Comparison of ENCODE assay signal across 9 mouse cellular contexts in genomic region chr11:4270744-4271459, GRCm38 (mm10). TPM values are rescaled to one million over a fixed set of nuclear protein-coding genes. Genes with fewer than 3 reads are reported as not detected.
DNase-seq lines count a peak whose midpoint lies in the region; ATAC-seq lines count a peak whose summit lies in the region.
"Had no signal": no experiment of that assay in that cellular context is flagged by ENCODE, and none has a peak within 500 bp of the region (broad histone marks: within the 10 kb centered on the region; RNA-seq: fewer than 3 reads in every experiment).

No protein-coding gene starts in this region.

- no peak overlapping the region for H3K9ac ChIP-seq in heart, embryonic 16.5 days (ENCODE audit: low read length)
- H3K9ac ChIP-seq in stomach, embryonic 14.5 days (replicated peaks; ENCODE audit: low read depth, low read length), result no peak overlapping the region

- H3K36me3 ChIP-seq in heart, embryonic 16.5 days (ENCODE audit: control insufficient read depth, insufficient read depth), result no peaks in the 10 kb centered on the region
- H3K36me3 ChIP-seq in stomach, embryonic 14.5 days (ENCODE audit: control insufficient read depth, insufficient read depth, low read length), result no peaks in the 10 kb centered on the region

- no peak overlapping the region for H3K4me2 ChIP-seq in heart, embryonic 16.5 days (ENCODE audit: low read depth, low read length)
- peak overlapping the region; percentile 10; the same call in 1 of the 2 replicates for H3K4me2 ChIP-seq in stomach, embryonic 14.5 days (replicated peaks; ENCODE audit: low read depth, low read length)

- ATAC-seq in heart, embryonic 16.5 days (replicated peaks; ENCODE audit: extremely low read depth, insufficient read depth, low FRiP score), result peak; percentile 40; the same call in 1 of the 2 replicates
- ATAC-seq in stomach, embryonic 14.5 days (ENCODE audit: insufficient number of reproducible peaks, insufficient read depth, low FRiP score, low read depth), result peak; percentile 29; the same call in 1 of the 2 replicates
- ATAC-seq in erythroblast, adult 5-6 weeks (replicated peaks; ENCODE audit: low FRiP score, poor library complexity, severe bottlenecking), result no peak

- WGBS in heart, embryonic 16.5 days, result 42% methylated on average over 19 of the region's 20 CpGs
- WGBS in stomach, embryonic 14.5 days, result 36% methylated on average over 20 of the region's 20 CpGs

- no peak overlapping the region for H3K27ac ChIP-seq in heart, embryonic 16.5 days (ENCODE audit: low read length)
- H3K27ac ChIP-seq in stomach, embryonic 14.5 days (ENCODE audit: low read length), result 0 out of 2 replicates have a peak overlapping the region, but pooled peaks have one; percentile 21

- peaks cover 5% of the 10 kb centered on the region for H3K4me1 ChIP-seq in heart, embryonic 16.5 days (ENCODE audit: control insufficient read depth, insufficient read depth, low read length)
- 0 out of 2 replicates have a peak, but pooled peaks cover 2% of the 10 kb centered on the region for H3K4me1 ChIP-seq in stomach, embryonic 14.5 days (ENCODE audit: control insufficient read depth, insufficient read depth, low read length)

- H3K9me3 ChIP-seq in heart, embryonic 16.5 days (replicated peaks; ENCODE audit: control insufficient read depth, low read length), result no peaks in the 10 kb centered on the region
- no peaks in the 10 kb centered on the region for H3K9me3 ChIP-seq in stomach, embryonic 14.5 days (ENCODE audit: control insufficient read depth, low read depth, low read length)

- DNase-seq in lung, adult 18-20 months, result peak; percentile 55 to 58
- DNase-seq in lung, postnatal 25 days (ENCODE audit: low spot score), result no peak
- DNase-seq in embryo, embryonic 11 days, result peak; percentile 47
- DNase-seq in cerebellum, adult 18-20 months, result no peak

- no peak overlapping the region for H3K4me3 ChIP-seq in heart, embryonic 16.5 days (ENCODE audit: low read length)
- H3K4me3 ChIP-seq in stomach, embryonic 14.5 days (ENCODE audit: low read depth, low read length), result no peak overlapping the region
- H3K4me3 ChIP-seq: erythroblast, embryonic 14.5 days had no signal

- H3K27me3 ChIP-seq in heart, embryonic 16.5 days (ENCODE audit: control insufficient read depth, insufficient read depth, low read length), result peaks cover 11% of the 10 kb centered on the region; the same call in 1 of the 2 replicates
- H3K27me3 ChIP-seq in stomach, embryonic 14.5 days (ENCODE audit: control insufficient read depth, insufficient read depth, low read length), result no peaks in the 10 kb centered on the region

RNA-seq across cellular contexts. Expression of gene Lif, which starts 13.5 kb away (rescaled TPM):
- polyA plus RNA-seq in heart, embryonic 16.5 days (2015; fragmentation: Nextera tagmentation; extraction: Ambion mirVana), result 0.15 and 0.20 TPM in 2 replicates
- polyA plus RNA-seq in stomach, embryonic 14.5 days (2014; fragmentation: Nextera tagmentation; extraction: Ambion mirVana), result 0.30 and 0.32 TPM in 2 replicates
- not detected in 2 replicates for total RNA-seq in erythroblast, adult 5-6 weeks (2015; ENCODE audit: low replicate concordance)
- total RNA-seq in erythroblast, adult 5-6 weeks (2017; ENCODE audit: low replicate concordance), result not detected in 2 replicates
- polyA plus RNA-seq: erythroblast, embryonic 14.5 days; neural tube, embryonic 11.5 days had no signal

RNA-seq across cellular contexts. Expression of gene Osm, which starts 34.7 kb away (rescaled TPM):
- polyA plus RNA-seq in heart, embryonic 16.5 days (2015; fragmentation: Nextera tagmentation; extraction: Ambion mirVana), result 0.21 and 0.33 TPM in 2 replicates
- 0.18 TPM in 1 of 2 replicates, not detected in the other for polyA plus RNA-seq in stomach, embryonic 14.5 days (2014; fragmentation: Nextera tagmentation; extraction: Ambion mirVana)
- 2.1 and 4.4 TPM in 2 replicates for total RNA-seq in erythroblast, adult 5-6 weeks (2015; ENCODE audit: low replicate concordance)
- total RNA-seq in erythroblast, adult 5-6 weeks (2017; ENCODE audit: low replicate concordance), result 2.1 and 6.4 TPM in 2 replicates
- polyA plus RNA-seq: neural tube, embryonic 11.5 days had no signal

RNA-seq across cellular contexts. Expression of gene Castor1, which starts 52.9 kb away (rescaled TPM):
- polyA plus RNA-seq in heart, embryonic 16.5 days (2015; fragmentation: Nextera tagmentation; extraction: Ambion mirVana), result 10.0 and 14.0 TPM in 2 replicates
- polyA plus RNA-seq in stomach, embryonic 14.5 days (2014; fragmentation: Nextera tagmentation; extraction: Ambion mirVana), result 2.6 and 3.3 TPM in 2 replicates
- not detected in 2 replicates for total RNA-seq in erythroblast, adult 5-6 weeks (2015; ENCODE audit: low replicate concordance)
- total RNA-seq in erythroblast, adult 5-6 weeks (2017; ENCODE audit: low replicate concordance), result not detected in 2 replicates

Comparison
In these comparisons a context has a peak if more than half of its experiments do, and no peak if none do; other contexts are left out.
1. DNase-seq: peak in lung, adult 18-20 months (2 of 2) and embryo, embryonic 11 days (single experiment); none in lung, postnatal 25 days (single experiment) and cerebellum, adult 18-20 months (0 of 2).